Mouse (Mus musculus) heart, adult 2 months (tissue): ENCODE results near the gene Syngr3. TPM values are rescaled to one million over a fixed set of nuclear protein-coding genes. Genes with fewer than 3 reads are reported as not detected.
A peak's percentile ranks its signal among the peaks of the same experiment; 100 is the strongest.

Experiments
- DNase-seq, 2 experiments: peaks; one replicate each; pipeline ENCODE4 v3.0.0; 2021
- H3K27ac ChIP-seq: fragments of 200-600 bp; 2 replicates; pipeline ENCODE4 v1.8.1; 2022
- H3K27me3 ChIP-seq: fragments of 200-500 bp; 2 replicates; pipeline ENCODE4 v1.6.1; 2012; ENCODE audit warnings: mild to moderate bottlenecking, low read length, inconsistent platforms, mixed read lengths; ENCODE audit not compliant: control insufficient read depth, insufficient read depth
- H3K36me3 ChIP-seq: fragments of 200-500 bp; 2 replicates; pipeline ENCODE4 v1.6.1; 2012; ENCODE audit warnings: low read length, inconsistent platforms; ENCODE audit not compliant: control insufficient read depth, insufficient read depth
- H3K4me1 ChIP-seq: fragments of 200-500 bp; 2 replicates; pipeline ENCODE4 v1.6.1; 2011; ENCODE audit warnings: low read length; ENCODE audit not compliant: control insufficient read depth, insufficient read depth
- H3K4me3 ChIP-seq: fragments of 200-600 bp; 2 replicates; pipeline ENCODE4 v1.8.1; 2022
- H3K79me2 ChIP-seq: fragments of 200-500 bp; replicated peaks from 2 replicates; pipeline ENCODE4 v1.6.1; 2012; ENCODE audit warnings: mild to moderate bottlenecking, inconsistent platforms, low read length, moderate library complexity, mixed read lengths; ENCODE audit not compliant: control insufficient read depth, insufficient read depth
- H3K9ac ChIP-seq: fragments of 200-500 bp; 2 replicates; pipeline ENCODE4 v1.6.1; 2012; ENCODE audit warnings: low read depth, mild to moderate bottlenecking, control low read depth, inconsistent platforms, low read length, mixed read lengths
- CTCF ChIP-seq: fragments of 200-600 bp; IDR thresholded peaks from 2 replicates; pipeline ENCODE4 v1.8.1; 2022; ENCODE audit warnings: antibody characterized with exemption, mild to moderate bottlenecking, moderate library complexity
- EP300 ChIP-seq: fragments of 200-500 bp; IDR thresholded peaks from 2 replicates; pipeline ENCODE4 v1.6.1; 2011; ENCODE audit warnings: low read depth, low read length, control low read depth; ENCODE audit not compliant: insufficient read depth
- POLR2A ChIP-seq: fragments of 200-500 bp; IDR thresholded peaks from 2 replicates; pipeline ENCODE4 v1.6.1; 2011; ENCODE audit warnings: mild to moderate bottlenecking, low read depth, low read length, control low read depth; ENCODE audit not compliant: insufficient read depth
- WGBS: fragments of 180-500 bp; shearing (Covaris S2); methylation state at CpG from one replicate; pipeline ENCODE4 v1.1.7; 2018; 5-methylcytosine and 5-hydroxymethylcytosine counted together
- intact Hi-C: fragments of 180-260 bp; cut with DNase I; formaldehyde crosslinking; loops from one replicate; pipeline ENCODE4 v1.15.1; 2025
- polyA plus RNA-seq: library from polyadenylated mRNA; depleted of rRNA; stranded (reverse); fragments of >200 nt; gene quantifications from 2 replicates; pipeline ENCODE4 v1.2.3, GENCODE M21; 2012
- total RNA-seq, 2 experiments: library from RNA; stranded (reverse); gene quantifications; 2 replicates each; pipeline ENCODE4 v1.2.3; 2021

Syngr3 gene
- total and polyA plus RNA-seq, 3 experiments, result 0.16 to 0.43 (median 0.30) TPM

- Histone ChIP-seq H3K79me2 (peaks cover 3% of the 10 kb centered on the region; the same call in 1 of the 2 replicates), H3K36me3 (no peaks in the 10 kb centered on the region), H3K4me3 (peak overlapping the region; percentile 33; the same call in 1 of the 2 replicates), H3K9ac (peak overlapping the region; percentile 19; the same call in 1 of the 2 replicates), H3K27me3 (peaks cover 15% of the 10 kb centered on the region), H3K27ac (peak overlapping the region; percentile 45), H3K4me1 (peaks cover 8% of the 10 kb centered on the region)
- DNase-seq, result peak; percentile 79 to 84
- TF ChIP-seq EP300 (peak; percentile 91), POLR2A (no peak), CTCF (peak; percentile 96)
- intact Hi-C loops, result loop anchor here (2.0 to 5.0 kb wide), 3 partner anchors 57 to 127 kb away; partner anchors contain the start of gene Traf7
- 5% methylated on average over 19 of the region's 19 CpGs for WGBS
These were observed 35.6 kb downstream of the Syngr3 start for GRCm38 (mm10) chr17:24653967-24654710.

- Histone ChIP-seq H3K27ac (peak overlapping the region; percentile 31), H3K4me3 (no peak overlapping the region), H3K9ac (no peak overlapping the region), H3K79me2 (peaks cover 3% of the 10 kb centered on the region), H3K36me3 (no peaks in the 10 kb centered on the region), H3K27me3 (no peaks in the 10 kb centered on the region), H3K4me1 (peaks cover 8% of the 10 kb centered on the region)
- WGBS, result 29% methylated on average over 3 of the region's 3 CpGs
- intact Hi-C loops, result loop anchor here (5.0 kb wide), 2 partner anchors 55 to 125 kb away; partner anchors contain the start of gene Traf7
- TF ChIP-seq POLR2A, result no peak
- TF ChIP-seq CTCF, result no peak
- no peak for DNase-seq
These were observed 37.9 kb downstream of the Syngr3 start for GRCm38 (mm10) chr17:24651835-24652234.

GRCm38 (mm10) chr17:24650766-24651165 is 39.0 kb downstream of the Syngr3 start:
- H3K27ac ChIP-seq, result peak overlapping the region; percentile 98
- H3K4me3 ChIP-seq, result peak overlapping the region; percentile 97
- WGBS, result 62% methylated on average over 4 of the region's 4 CpGs
- no peaks in the 10 kb centered on the region for H3K36me3 ChIP-seq
- H3K9ac ChIP-seq, result peak overlapping the region; percentile 75; the same call in 1 of the 2 replicates
- intact Hi-C loops, result loop anchor here (1.0 to 5.0 kb wide), 3 partner anchors 18 to 123 kb away; partner anchors contain the start of genes Nthl1, Traf7 and Tsc2
- TF ChIP-seq EP300, result no peak
- no peak for TF ChIP-seq POLR2A
- TF ChIP-seq CTCF, result no peak
- no peaks in the 10 kb centered on the region for H3K27me3 ChIP-seq
- peaks cover 8% of the 10 kb centered on the region for H3K4me1 ChIP-seq
- no peak for DNase-seq
- H3K79me2 ChIP-seq, result peaks cover 3% of the 10 kb centered on the region

- peak; percentile 82 to 83 for DNase-seq
- Histone ChIP-seq H3K79me2 (peaks cover 3% of the 10 kb centered on the region), H3K27me3 (no peaks in the 10 kb centered on the region), H3K9ac (peak within 1 kb of the TSS; percentile 99), H3K36me3 (no peaks in the 10 kb centered on the region), H3K4me1 (peaks cover 11% of the 10 kb centered on the region), H3K4me3 (peak within 1 kb of the TSS; percentile 97), H3K27ac (peak within 1 kb of the TSS; percentile 98)
- intact Hi-C loops, result loop anchor here (1.0 to 5.0 kb wide), 3 partner anchors 18 to 123 kb away; partner anchors contain the start of genes Nthl1, Traf7 and Tsc2
- no peak for TF ChIP-seq EP300
- peak; percentile 80 for TF ChIP-seq POLR2A
- no peak for TF ChIP-seq CTCF
- WGBS, result 1% methylated on average over 35 of the region's 41 CpGs
These were observed 39.6 kb downstream of the Syngr3 start, which contains the start of gene Slc9a3r2 for GRCm38 (mm10) chr17:24650070-24650616. Gene Slc9a3r2 (minus strand): TSS chr17:24650327.

GRCm38 (mm10) chr17:24649581-24650069 is 40.1 kb downstream of the Syngr3 start:
- peaks cover 12% of the 10 kb centered on the region for H3K4me1 ChIP-seq
- peak overlapping the region; percentile 97 for H3K4me3 ChIP-seq
- WGBS, result under 1% methylated on average over 35 of the region's 35 CpGs
- DNase-seq, result peak; percentile 80 to 82
- peak overlapping the region; percentile 98 for H3K27ac ChIP-seq
- no peaks in the 10 kb centered on the region for H3K27me3 ChIP-seq
- H3K79me2 ChIP-seq, result peaks cover 3% of the 10 kb centered on the region
- intact Hi-C loops, result loop anchor here (1.0 to 10.0 kb wide), 4 partner anchors 17 to 425 kb away; partner anchors contain the start of genes Nthl1, Traf7 and Tsc2
- TF ChIP-seq POLR2A (0 out of 2 replicates have a peak, but pooled peaks have one; percentile 35), CTCF (peak; percentile 43), EP300 (no peak)
- peak overlapping the region; percentile 99 for H3K9ac ChIP-seq
- no peaks in the 10 kb centered on the region for H3K36me3 ChIP-seq
